Mouse (Mus musculus) cerebellum, adult 2 months (tissue): ENCODE results near the gene Hgf.

Source experiments
- CTCF ChIP-seq: fragments of 200-500 bp; IDR thresholded peaks from 2 replicates; pipeline ENCODE4 v1.5.1; 2011; ENCODE audit warnings: low read depth, mild to moderate bottlenecking, control low read depth, low read length, moderate library complexity, borderline replicate concordance; ENCODE audit not compliant: insufficient read depth
- POLR2A ChIP-seq: fragments of 200-500 bp; IDR thresholded peaks from 2 replicates; pipeline ENCODE4 v1.6.1; 2011; ENCODE audit warnings: low read length, control low read depth, borderline replicate concordance; ENCODE audit not compliant: insufficient read depth

DNA sequence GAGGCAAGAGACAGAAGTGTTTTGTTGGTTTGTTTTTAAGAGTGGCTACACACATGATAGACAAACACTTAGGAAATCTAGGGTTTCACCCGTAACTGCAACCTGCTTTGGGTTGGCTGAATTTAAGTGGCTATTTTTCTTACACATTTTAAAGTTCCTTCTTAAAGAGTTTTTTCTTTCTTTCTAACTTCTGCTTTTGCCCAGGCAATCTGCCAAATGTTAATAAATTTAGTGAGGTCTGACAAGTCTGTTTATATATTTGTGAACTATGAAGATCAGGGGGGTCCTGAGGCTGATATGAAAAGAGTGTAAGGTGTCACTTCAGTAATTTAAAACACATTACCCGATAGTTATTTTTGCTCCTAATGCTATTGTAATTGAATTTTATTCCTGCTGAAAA lies 15.2 kb upstream of the Hgf start:
- TF ChIP-seq POLR2A (no peak), CTCF (no peak)
